Mouse (Mus musculus) telencephalon, adult 2 months (tissue): ENCODE results near the gene Pbx1.

Experiments used
- DNase-seq: peaks from one replicate; pipeline ENCODE4 v3.0.0-alpha.2; 2011; ENCODE audit warnings: low read depth, low spot score

The Pbx1 gene

GRCm38 (mm10) chr1:168344262-168344661 is 87.8 kb downstream of the Pbx1 start:
- no peak for DNase-seq

- no peak for DNase-seq
These were observed 89.8 kb downstream of the Pbx1 start for GRCm38 (mm10) chr1:168342269-168342668.

DNA sequence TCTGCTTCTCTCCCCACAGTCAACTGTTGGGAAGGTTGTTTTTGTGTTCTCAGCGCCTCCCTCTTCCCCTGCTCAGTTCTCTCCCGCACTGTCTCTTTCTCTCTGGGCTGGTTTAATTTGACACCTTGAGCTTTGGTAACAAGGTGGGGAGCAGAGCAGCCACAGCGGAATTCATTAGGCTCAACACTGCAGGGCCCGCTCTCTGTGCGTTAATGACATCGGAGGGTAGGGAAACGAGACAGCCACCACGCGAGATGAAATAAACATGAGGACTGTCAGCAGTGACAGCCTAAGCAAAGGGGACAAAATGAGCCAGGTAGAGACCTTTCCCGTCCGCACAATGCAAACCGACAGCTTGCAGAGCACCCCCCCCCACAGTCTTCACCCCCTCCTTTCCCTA is 90.2 kb downstream of the Pbx1 start:
- DNase-seq: no peak

DNA sequence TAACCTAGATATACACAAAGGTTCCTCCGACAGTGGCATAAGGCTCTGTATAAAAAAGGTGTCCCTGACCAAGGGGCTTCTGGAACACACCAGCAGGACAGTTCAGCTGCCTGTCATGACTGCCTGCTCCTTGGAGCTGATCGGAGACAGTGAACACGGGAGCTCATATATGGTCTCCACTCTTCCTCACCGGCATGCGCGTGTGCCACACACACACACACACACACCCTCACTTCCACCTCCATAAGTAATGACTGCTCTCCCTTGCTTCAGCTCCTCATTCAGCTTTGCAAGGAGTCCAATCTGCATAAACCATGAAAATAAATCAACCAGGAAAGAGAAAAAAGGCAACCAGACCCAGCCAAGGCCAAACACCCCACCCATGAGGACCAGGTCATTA is 90.7 kb downstream of the Pbx1 start:
- DNase-seq: no peak

GRCm38 (mm10) chr1:168336238-168336818 is 95.7 kb downstream of the Pbx1 start:
- no peak for DNase-seq

DNA sequence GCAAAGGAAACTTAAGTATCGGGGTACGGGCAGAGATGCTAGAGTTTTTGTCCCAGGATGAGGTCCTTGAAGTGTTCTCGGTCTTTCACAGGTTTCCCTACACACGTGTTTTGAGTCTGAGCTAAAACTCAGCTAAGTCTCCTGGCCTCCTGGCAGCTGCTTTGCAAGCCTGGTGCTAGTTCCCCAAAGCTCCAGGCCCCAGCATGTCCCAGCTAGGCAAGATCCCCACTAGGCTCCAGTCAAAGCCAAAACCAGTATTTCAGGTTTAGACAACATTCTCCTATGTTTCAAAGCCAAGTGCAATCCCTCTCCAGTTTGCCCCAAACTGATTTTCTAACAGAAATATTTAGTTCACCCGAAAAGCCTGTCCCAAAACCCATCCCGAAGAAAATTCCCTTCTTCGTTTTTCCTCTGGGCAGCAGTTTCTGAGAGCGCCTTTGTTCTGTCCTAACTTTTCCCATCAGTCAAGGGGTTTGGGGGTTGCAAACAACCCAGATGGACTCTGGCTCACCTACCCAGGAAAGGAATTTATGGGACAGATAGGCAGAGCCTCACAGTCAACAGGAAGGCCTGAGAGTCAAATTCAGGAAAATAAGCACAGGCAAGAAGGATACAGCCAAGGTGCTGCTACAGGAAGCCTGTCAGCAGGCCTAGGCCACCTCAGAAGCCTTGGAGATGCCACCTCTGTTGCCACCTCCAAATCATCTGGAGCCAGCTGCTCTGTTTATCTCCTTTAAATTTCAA is 97.1 kb downstream of the Pbx1 start:
- DNase-seq: no peak

DNA sequence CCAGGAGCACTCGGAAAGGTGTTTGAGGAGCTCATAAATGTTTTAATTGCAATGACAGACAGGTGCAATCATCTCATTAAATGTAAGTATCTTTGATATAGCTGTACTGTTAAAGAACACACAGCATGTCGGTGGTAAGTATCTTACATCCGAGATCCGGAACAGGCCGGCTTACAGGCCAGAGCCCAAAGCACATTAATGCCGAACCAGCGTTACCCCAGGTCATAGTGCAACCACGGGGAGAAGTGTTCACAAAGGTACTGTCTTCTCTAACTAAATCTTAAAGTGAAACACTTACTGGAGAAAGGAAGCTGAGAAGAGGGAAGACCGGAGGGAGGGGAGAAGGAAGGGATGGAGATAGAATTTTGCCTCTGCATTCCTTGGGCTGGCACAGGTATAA is 100.0 kb downstream of the Pbx1 start:
- no peak for DNase-seq

GRCm38 (mm10) chr1:168328236-168328605 is 103.8 kb downstream of the Pbx1 start:
- peak; percentile 51 for DNase-seq

DNA sequence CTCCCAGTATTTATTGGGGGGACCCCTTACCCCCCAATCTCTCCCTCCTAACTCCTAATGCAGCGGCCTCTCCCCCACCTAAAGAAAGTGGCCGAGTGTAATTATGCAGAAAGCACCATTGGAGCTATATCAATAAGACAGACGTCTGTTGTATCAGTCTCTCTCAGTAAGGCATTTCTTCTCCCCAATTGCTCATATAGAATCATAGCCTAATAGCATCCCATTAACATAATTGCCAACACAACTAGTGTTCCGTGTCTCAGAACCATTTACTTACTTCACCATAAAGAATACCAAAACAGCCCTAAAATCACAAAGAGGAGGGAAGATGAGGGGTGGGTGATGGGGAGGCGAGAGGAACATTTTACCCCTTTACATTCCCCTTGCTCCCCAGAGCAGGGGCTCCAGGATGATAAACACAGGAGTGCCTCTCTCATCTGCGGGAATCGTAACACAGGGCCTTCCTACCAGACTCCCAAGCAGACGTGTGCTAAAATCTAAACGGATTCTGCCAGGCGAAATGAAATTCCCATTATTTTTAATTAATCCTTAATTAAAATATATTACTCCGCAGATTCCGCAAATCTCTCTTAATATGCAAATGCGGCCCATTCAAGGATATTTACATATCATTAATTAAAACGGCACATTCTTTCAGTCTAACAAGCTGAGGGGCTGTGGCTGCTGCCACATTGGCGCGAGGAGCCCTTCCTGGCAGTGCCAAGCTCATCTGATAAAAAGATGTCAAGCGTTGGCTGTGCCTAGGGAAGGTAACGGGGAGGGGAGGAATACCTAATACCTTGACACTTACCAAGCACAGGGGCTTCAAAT is 104.5 kb downstream of the Pbx1 start:
- no peak for DNase-seq

DNA sequence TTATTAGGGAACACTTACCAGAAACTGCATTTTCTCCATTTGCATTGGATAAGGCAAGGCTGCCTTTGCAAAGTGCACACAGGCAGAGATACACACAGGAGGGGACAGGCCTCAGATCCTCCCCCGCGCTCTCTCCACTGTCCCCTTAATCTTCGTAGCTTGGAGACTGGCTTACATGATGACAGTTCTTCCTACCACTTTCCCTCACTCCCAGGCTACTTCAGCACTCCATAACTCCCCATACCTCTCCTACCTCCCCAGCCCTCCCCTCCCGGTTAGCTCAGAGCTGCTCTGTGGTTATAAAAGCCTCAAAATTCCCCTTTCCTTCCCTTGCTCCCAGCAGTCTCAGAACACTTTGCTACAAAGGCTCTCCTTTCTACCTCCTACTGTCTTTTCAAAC is 106.3 kb downstream of the Pbx1 start:
- peak; percentile 46 for DNase-seq

- no peak for DNase-seq
These were observed 107.6 kb downstream of the Pbx1 start for GRCm38 (mm10) chr1:168324306-168325085.

DNA sequence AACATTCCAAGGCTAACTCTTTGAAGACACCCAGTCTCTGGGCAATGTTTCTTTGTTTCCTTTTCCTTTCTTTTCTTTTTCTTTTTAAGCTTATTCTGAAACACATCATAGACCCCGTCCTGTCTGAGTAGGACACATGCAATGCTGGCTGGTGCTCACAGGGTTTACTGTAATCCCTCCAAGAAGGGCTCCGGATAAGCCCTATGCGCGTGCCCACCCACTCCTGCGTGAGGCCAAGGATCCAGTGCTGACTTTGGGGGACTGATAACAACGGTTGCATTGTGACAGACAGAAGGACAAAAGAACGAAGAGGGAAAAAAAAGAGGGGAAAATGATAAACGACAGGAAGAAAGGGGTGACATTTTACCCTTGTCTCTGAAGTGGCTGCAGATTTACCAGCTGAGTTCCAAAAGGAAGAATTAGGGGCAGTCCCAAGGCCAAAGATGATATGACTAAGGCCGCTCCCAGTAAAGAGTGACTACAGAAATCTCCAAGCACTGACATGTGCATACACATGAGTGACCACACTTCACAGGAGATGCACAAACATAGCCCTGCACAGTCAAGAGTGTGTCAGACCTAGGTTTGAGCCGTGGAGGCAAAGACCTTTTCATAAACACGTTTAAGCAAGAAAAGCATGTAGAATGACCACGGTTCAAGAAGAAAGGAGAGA is 108.5 kb downstream of the Pbx1 start:
- no peak for DNase-seq

GRCm38 (mm10) chr1:168322892-168323291 is 109.2 kb downstream of the Pbx1 start:
- no peak for DNase-seq

- DNase-seq: no peak
These were observed 112.4 kb downstream of the Pbx1 start for GRCm38 (mm10) chr1:168319695-168320094.

GRCm38 (mm10) chr1:168318899-168319469 is 113.1 kb downstream of the Pbx1 start:
- DNase-seq: no peak

GRCm38 (mm10) chr1:168313772-168314171 is 118.3 kb downstream of the Pbx1 start:
- no peak for DNase-seq

- no peak for DNase-seq
These were observed 119.2 kb downstream of the Pbx1 start for GRCm38 (mm10) chr1:168312710-168313447.

DNA sequence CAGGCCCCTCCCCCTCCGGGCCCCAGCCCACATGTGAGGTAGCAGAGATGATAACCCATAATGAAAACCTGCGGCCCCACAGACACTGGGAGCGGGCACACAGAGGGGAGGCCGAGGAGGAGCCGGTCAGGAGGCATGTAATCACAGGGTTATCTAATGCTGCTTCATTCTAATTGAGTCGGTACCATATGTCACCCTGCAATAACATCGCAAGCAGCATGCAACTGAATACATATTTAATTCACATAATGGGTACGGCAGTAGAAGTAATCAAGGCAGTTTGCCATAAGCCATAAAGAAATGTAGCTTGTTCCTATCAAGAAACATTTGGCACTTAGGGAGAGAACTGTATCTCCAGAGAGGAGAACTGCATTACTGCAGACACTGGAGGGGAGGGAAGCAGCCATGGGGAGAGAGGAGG is 123.0 kb downstream of the Pbx1 start:
- DNase-seq: no peak

GRCm38 (mm10) chr1:168307275-168308182 is 124.5 kb downstream of the Pbx1 start:
- DNase-seq: no peak
